Mouse (Mus musculus) megakaryocyte, adult 5-6 weeks (primary cell): Measurements from ENCODE around the gene Pcolce2. TPM values are rescaled to one million over a fixed set of nuclear protein-coding genes. Genes with fewer than 3 reads are reported as not detected.

ENCODE experiments used
- ATAC-seq: 2 replicates; pipeline ENCODE4 v1.8.0; 2016; ENCODE audit warnings: mild to moderate bottlenecking, inconsistent platforms; ENCODE audit not compliant: poor library complexity, severe bottlenecking
- total RNA-seq, 2 experiments: library from RNA; stranded (forward) in 1 of 2; stranded (reverse) in 1 of 2; fragments of 153-499, 151-499 nt in 1 of 2; fragments of 221-1000, 200-1000 nt in 1 of 2; gene quantifications; 2 replicates each; pipeline versions ENCODE4 v1.2.3 to v1.2.4; 2015 to 2017

Pcolce2 gene
- total RNA-seq, 2 experiments from 2014 or later: not detected

- ATAC-seq: no peak
Observed at GRCm38 (mm10) chr9:95699273-95699672, 61.9 kb downstream of the Pcolce2 start.

DNA sequence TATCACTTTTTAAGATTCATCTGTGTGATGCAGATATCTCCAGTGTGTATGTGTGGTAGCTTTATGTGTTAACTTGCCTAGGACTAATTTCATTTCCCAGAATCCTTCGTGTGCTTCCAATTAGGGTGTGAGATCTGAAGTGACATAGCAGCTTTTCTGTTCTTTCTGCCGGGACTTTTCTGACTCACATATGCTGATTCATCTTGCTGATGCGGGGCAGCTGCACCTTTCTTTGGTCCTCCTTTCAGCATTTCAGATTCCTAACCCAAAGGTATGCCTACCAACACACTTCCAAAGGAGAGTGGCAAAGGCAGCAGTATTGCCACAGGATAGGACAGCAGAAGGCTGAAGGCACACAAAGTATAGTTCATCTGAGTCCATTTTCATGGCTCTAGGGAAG is 66.7 kb downstream of the Pcolce2 start:
- no peak for ATAC-seq

- no peak for ATAC-seq
Observed at GRCm38 (mm10) chr9:95705371-95705770, 68.0 kb downstream of the Pcolce2 start.

- no peak for ATAC-seq
Observed at GRCm38 (mm10) chr9:95708943-95709342, 71.5 kb downstream of the Pcolce2 start.

DNA sequence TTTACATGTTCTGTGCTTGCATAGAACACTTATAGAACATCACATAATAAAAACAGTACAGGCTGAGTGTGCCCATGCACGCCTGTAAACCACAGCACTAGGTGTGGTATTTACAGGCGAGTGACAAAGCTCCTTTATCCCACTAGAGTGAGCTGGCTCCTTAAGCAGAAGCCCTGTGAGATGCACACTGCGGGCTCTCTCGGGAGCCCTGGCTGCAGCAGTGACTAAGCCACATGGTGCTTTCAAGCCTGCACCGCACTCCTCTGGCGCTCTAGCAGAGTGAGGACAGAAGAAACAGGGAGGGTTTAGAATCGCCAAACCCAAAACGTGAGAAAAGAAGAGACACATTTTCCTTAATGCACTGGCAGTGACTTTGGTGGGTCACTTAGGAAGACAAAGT is 75.2 kb downstream of the Pcolce2 start:
- no peak for ATAC-seq

DNA sequence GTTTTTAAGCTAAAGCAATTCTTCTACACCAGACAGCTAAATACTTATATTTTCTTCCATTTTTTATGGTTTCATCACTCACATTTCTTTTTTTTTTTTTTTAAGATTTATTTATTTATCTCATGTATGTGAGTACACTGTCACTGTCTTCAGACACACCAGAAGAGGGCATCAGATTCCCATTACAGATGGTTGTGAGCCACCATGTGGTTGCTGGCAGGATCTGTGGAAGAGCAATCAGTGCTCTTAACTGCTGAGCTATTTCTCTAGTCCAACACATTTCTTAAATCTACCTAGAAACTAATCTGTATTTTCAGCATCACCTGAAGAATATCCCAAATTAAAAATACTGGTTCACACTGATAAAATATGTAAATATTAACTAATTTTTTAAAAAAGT is 98.8 kb downstream of the Pcolce2 start:
- no peak for ATAC-seq

- ATAC-seq: no peak
Observed at GRCm38 (mm10) chr9:95744845-95745613, 107.6 kb downstream of the Pcolce2 start.

GRCm38 (mm10) chr9:95747298-95747697 is 109.9 kb downstream of the Pcolce2 start:
- ATAC-seq: no peak

Other genes with a start within 250 kb of the Pcolce2 start
- 0.02 TPM in 1 of 2 replicates, not detected in the other for gene Chst2, start 230.9 kb upstream of the Pcolce2 start, total RNA-seq (2015)
- not detected in 2 replicates for gene Chst2, start 230.9 kb upstream of the Pcolce2 start, total RNA-seq (2017)
- 59.0 and 60.7 TPM in 2 replicates for gene U2surp, start 125.6 kb upstream of the Pcolce2 start, total RNA-seq (2015)
- gene U2surp, start 125.6 kb upstream of the Pcolce2 start, total RNA-seq (2017): 119 and 130 TPM in 2 replicates
- gene Paqr9, start 77.9 kb upstream of the Pcolce2 start, total RNA-seq (2015): 0.38 and 0.84 TPM in 2 replicates
- gene Paqr9, start 77.9 kb upstream of the Pcolce2 start, total RNA-seq (2017): 0.37 and 1.7 TPM in 2 replicates
- 0.66 TPM in 1 of 2 replicates, not detected in the other for gene Trpc1, start 112.8 kb downstream of the Pcolce2 start, total RNA-seq (2015)
- 0.12 TPM in 1 of 2 replicates, not detected in the other for gene Trpc1, start 112.8 kb downstream of the Pcolce2 start, total RNA-seq (2017)
- gene Pls1, start 207.7 kb downstream of the Pcolce2 start, total RNA-seq (2015): 0.05 TPM in 1 of 2 replicates, not detected in the other
- 0.07 TPM in 1 of 2 replicates, not detected in the other for gene Pls1, start 207.7 kb downstream of the Pcolce2 start, total RNA-seq (2017)
- gene Atr, start 220.0 kb downstream of the Pcolce2 start, total RNA-seq (2015): 12.7 and 13.0 TPM in 2 replicates
- gene Atr, start 220.0 kb downstream of the Pcolce2 start, total RNA-seq (2017): 21.6 and 22.5 TPM in 2 replicates